ENCODE assay signal across 23 mouse cellular contexts in the genomic region with DNA sequence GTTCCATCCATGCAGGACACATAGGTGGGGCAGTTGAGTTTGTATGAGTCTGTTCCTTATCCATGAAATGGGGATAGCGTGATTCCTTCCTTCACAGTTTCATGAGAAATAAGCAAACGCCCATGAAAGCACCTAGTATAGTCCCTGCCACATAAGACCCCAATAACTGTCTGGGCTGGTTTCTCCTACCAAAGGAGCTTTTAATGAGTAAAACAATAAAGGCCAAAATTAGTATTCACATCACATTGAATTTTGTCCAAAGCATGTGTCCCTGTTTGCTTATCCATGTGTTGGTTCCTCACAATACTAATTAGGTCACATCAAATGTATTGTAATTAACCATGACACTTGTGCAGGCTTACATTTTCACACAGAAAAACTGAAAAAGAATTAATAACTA.
A peak's percentile ranks its signal among the peaks of the same experiment; 100 is the strongest.
DNase-seq lines count a peak whose midpoint lies in the region; ATAC-seq and TF ChIP-seq lines count a peak whose summit lies in the region.
"Had no signal": no experiment of that assay in that cellular context is flagged by ENCODE, and none has a peak within 500 bp of the region (broad histone marks: within the 10 kb centered on the region; RNA-seq: fewer than 3 reads in every experiment).

No protein-coding gene starts in this region.

- intact Hi-C loops in gastrocnemius, adult 2 months (cut with DNase I), result no loop called here

- H3K4me2 ChIP-seq in forebrain, embryonic 11.5 days (ENCODE audit: low read depth, low read length, severe bottlenecking), result no peak overlapping the region
- no peak overlapping the region for H3K4me2 ChIP-seq in forebrain, embryonic 15.5 days (replicated peaks)
- H3K4me2 ChIP-seq in forebrain, embryonic 14.5 days (ENCODE audit: low read length), result no peak overlapping the region
- no peak overlapping the region for H3K4me2 ChIP-seq in forebrain, embryonic 13.5 days
- H3K4me2 ChIP-seq: embryonic facial prominence, embryonic 12.5 days had no signal

- TF ChIP-seq CTCF in gastrocnemius, adult 2 months (IDR thresholded peaks at IDR 0.05), result no peak

- no peaks in the 10 kb centered on the region for H3K9me3 ChIP-seq in forebrain, embryonic 11.5 days (ENCODE audit: control insufficient read depth, low read length)
- no peaks in the 10 kb centered on the region for H3K9me3 ChIP-seq in forebrain, embryonic 15.5 days
- no peaks in the 10 kb centered on the region for H3K9me3 ChIP-seq in forebrain, embryonic 14.5 days (replicated peaks; ENCODE audit: control insufficient read depth, low read length)
- H3K9me3 ChIP-seq in forebrain, embryonic 13.5 days (replicated peaks), result no peaks in the 10 kb centered on the region
- H3K9me3 ChIP-seq: embryonic facial prominence, embryonic 10.5 days; embryonic facial prominence, embryonic 12.5 days; G1E had no signal

- 78% methylated on average over 2 of the region's 2 CpGs for WGBS in forebrain, embryonic 11.5 days
- WGBS in forebrain, embryonic 15.5 days, result 49% methylated on average over 2 of the region's 2 CpGs
- 39% methylated on average over 2 of the region's 2 CpGs for WGBS in forebrain, embryonic 14.5 days
- 49% methylated on average over 2 of the region's 2 CpGs for WGBS in forebrain, embryonic 13.5 days

- no peak overlapping the region for H3K4me3 ChIP-seq in forebrain, embryonic 11.5 days (ENCODE audit: low read depth, low read length)
- H3K4me3 ChIP-seq in forebrain, embryonic 15.5 days, result no peak overlapping the region
- H3K4me3 ChIP-seq in forebrain, embryonic 14.5 days (ENCODE audit: low read depth, low read length), result no peak overlapping the region
- H3K4me3 ChIP-seq in forebrain, embryonic 13.5 days, result no peak overlapping the region
- no peak overlapping the region for H3K4me3 ChIP-seq in gastrocnemius, adult 2 months
- H3K4me3 ChIP-seq: embryonic facial prominence, embryonic 10.5 days; embryonic facial prominence, embryonic 12.5 days had no signal

- H3K36me3 ChIP-seq in forebrain, embryonic 11.5 days (ENCODE audit: control insufficient read depth, insufficient read depth, low read length), result no peaks in the 10 kb centered on the region
- H3K36me3 ChIP-seq in forebrain, embryonic 15.5 days, result no peaks in the 10 kb centered on the region
- no peaks in the 10 kb centered on the region for H3K36me3 ChIP-seq in forebrain, embryonic 14.5 days (ENCODE audit: control insufficient read depth, insufficient read depth, low read length)
- H3K36me3 ChIP-seq in forebrain, embryonic 13.5 days (ENCODE audit: poor library complexity, severe bottlenecking), result no peaks in the 10 kb centered on the region
- H3K36me3 ChIP-seq: embryonic facial prominence, embryonic 10.5 days; embryonic facial prominence, embryonic 12.5 days; G1E had no signal

- no peak overlapping the region for H3K27ac ChIP-seq in forebrain, embryonic 11.5 days (ENCODE audit: low read depth, low read length)
- no peak overlapping the region for H3K27ac ChIP-seq in forebrain, embryonic 15.5 days (replicated peaks)
- H3K27ac ChIP-seq in forebrain, embryonic 14.5 days (ENCODE audit: low read depth, low read length), result no peak overlapping the region
- H3K27ac ChIP-seq in forebrain, embryonic 13.5 days, result no peak overlapping the region
- no peak overlapping the region for H3K27ac ChIP-seq in gastrocnemius, adult 2 months
- H3K27ac ChIP-seq: embryonic facial prominence, embryonic 10.5 days; embryonic facial prominence, embryonic 12.5 days had no signal

- no peaks in the 10 kb centered on the region for H3K27me3 ChIP-seq in forebrain, embryonic 11.5 days (ENCODE audit: control insufficient read depth, insufficient read depth, low read length)
- no peaks in the 10 kb centered on the region for H3K27me3 ChIP-seq in forebrain, embryonic 15.5 days
- no peaks in the 10 kb centered on the region for H3K27me3 ChIP-seq in forebrain, embryonic 14.5 days (replicated peaks; ENCODE audit: control insufficient read depth, insufficient read depth, low read length)
- no peaks in the 10 kb centered on the region for H3K27me3 ChIP-seq in forebrain, embryonic 13.5 days
- H3K27me3 ChIP-seq: CH12.LX; embryonic facial prominence, embryonic 12.5 days had no signal

- DNase-seq in forebrain, embryonic 11.5 days (ENCODE audit: low spot score), result no peak
- peak; percentile 48 for DNase-seq in forebrain, embryonic 14.5 days (ENCODE audit: low spot score)
- DNase-seq in Muller cell, postnatal 12 days (ENCODE audit: inconsistent ontology term), result peak; percentile 14
- DNase-seq in retina, embryonic 14.5 days (ENCODE audit: low spot score), result peak; percentile 34
- no peak for DNase-seq in gastrocnemius, adult 2 months
- no peak for DNase-seq in kidney, adult 8-10 months
- DNase-seq: adrenal gland, adult 2 months; adrenal gland, postnatal 10 days; adrenal gland, postnatal 25 days; B cell, adult 2 months; cerebellum, adult 11-12 months; cerebellum, adult 2 months; cerebellum, adult 9-10 months; cerebellum, postnatal 10 days; cerebellum, postnatal 25 days; forebrain, postnatal 0 days had no signal

- H3K9ac ChIP-seq in forebrain, embryonic 11.5 days (ENCODE audit: low read length), result no peak overlapping the region
- no peak overlapping the region for H3K9ac ChIP-seq in forebrain, embryonic 15.5 days (replicated peaks)
- H3K9ac ChIP-seq in forebrain, embryonic 14.5 days (ENCODE audit: low read length), result no peak overlapping the region
- no peak overlapping the region for H3K9ac ChIP-seq in forebrain, embryonic 13.5 days
- H3K9ac ChIP-seq: embryonic facial prominence, embryonic 12.5 days; forebrain, postnatal 0 days had no signal

- H3K4me1 ChIP-seq in forebrain, embryonic 11.5 days (replicated peaks; ENCODE audit: control insufficient read depth, insufficient read depth, low read length), result no peaks in the 10 kb centered on the region
- H3K4me1 ChIP-seq in forebrain, embryonic 15.5 days, result no peaks in the 10 kb centered on the region
- no peaks in the 10 kb centered on the region for H3K4me1 ChIP-seq in forebrain, embryonic 14.5 days (ENCODE audit: control insufficient read depth, insufficient read depth, low read length)
- 0 out of 2 replicates have a peak, but pooled peaks cover 3% of the 10 kb centered on the region for H3K4me1 ChIP-seq in forebrain, embryonic 13.5 days
- H3K4me1 ChIP-seq: embryonic facial prominence, embryonic 10.5 days; embryonic facial prominence, embryonic 12.5 days had no signal

- ATAC-seq in forebrain, embryonic 11.5 days (replicated peaks; ENCODE audit: low FRiP score), result 0 out of 2 replicates have a peak, but pooled peaks have one; percentile 33
- ATAC-seq in forebrain, embryonic 15.5 days (replicated peaks), result no peak
- peak; percentile 52; the same call in 1 of the 2 replicates for ATAC-seq in forebrain, embryonic 14.5 days
- ATAC-seq in forebrain, embryonic 13.5 days, result no peak
- ATAC-seq: CD4-positive, CD25-positive, alpha-beta regulatory T cell, adult 4 months; forebrain, postnatal 0 days had no signal

Comparison
In these comparisons a context has a peak if more than half of its experiments do, and no peak if none do; other contexts are left out.
1. ATAC-seq: peak in forebrain, embryonic 11.5 days (single experiment) and forebrain, embryonic 14.5 days (single experiment); none in forebrain, embryonic 15.5 days (single experiment) and forebrain, embryonic 13.5 days (single experiment).
2. DNase-seq: peak in forebrain, embryonic 14.5 days (single experiment), Muller cell, postnatal 12 days (single experiment) and retina, embryonic 14.5 days (single experiment); none in forebrain, embryonic 11.5 days (single experiment), gastrocnemius, adult 2 months (single experiment) and kidney, adult 8-10 months (0 of 2).